Mouse (Mus musculus): Measurements from ENCODE around the gene Ttn. TPM values are rescaled to one million over a fixed set of nuclear protein-coding genes. Genes with fewer than 3 reads are reported as not detected.
"Not testable (repeated sequence)": the region's sequence is repeated elsewhere in the genome, so short reads cannot be mapped to it uniquely, and the experiment has no call there.

Ttn gene
- 0.28 and 1.9 TPM in 2 replicates for polyA plus RNA-seq (2016; fragmentation: Nextera tagmentation; extraction: Ambion mirVana)

DNA sequence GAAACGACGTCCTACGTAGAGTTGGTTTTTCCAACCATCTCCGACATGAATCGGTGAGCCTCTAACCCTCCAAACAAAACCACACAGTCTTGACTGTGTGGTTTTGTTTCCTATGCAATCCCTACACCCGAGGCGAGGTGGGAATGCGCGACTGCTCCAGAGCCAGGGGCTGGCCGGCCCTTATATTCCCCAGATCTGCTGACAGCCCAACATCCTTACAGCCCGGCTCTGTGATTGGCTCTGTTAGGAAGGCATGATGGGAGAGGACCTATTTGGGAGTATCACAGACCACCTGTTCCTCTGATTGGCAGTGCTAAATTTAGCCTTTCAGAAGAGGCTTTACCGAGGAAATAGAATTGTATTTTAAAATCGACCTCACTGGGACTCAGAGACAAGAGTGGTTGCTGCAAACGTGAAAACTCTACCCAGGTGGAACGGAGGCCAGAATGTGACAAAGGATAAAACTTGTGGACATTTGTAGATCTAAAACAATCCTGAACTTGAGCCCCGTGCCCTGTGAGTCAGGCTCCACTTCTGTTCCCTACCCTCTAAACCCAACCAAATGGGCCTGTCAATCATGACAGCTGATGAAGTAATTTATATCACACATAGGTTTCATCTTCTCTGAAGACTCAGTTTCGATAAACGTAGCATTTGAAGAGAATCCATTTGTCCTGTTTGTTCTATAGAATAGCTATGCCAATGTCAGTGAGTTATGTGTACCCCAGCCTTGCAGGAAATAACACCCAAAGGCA lies at the start of gene Ttn:
Gene Ttn, minus strand, starts transcription at position 157 of the 755 bp plus-strand sequence.
- no peaks in the 10 kb centered on the region for H3K36me3 ChIP-seq
- no peak within 1 kb of the TSS for H3K27ac ChIP-seq
- H3K4me1 ChIP-seq = no peaks in the 10 kb centered on the region
- H3K9me3 ChIP-seq (replicated peaks) = no peaks in the 10 kb centered on the region
- no peaks in the 10 kb centered on the region for H3K27me3 ChIP-seq (ENCODE audit: low read depth, poor library complexity, severe bottlenecking)
- H3K4me3 ChIP-seq = no peak within 1 kb of the TSS
- 82% methylated on average over 18 of the region's 18 CpGs for WGBS
- DNase-seq (ENCODE audit: low spot score) = no peak

- WGBS = 90% methylated on average over 2 of the region's 2 CpGs
- DNase-seq (ENCODE audit: low spot score) = no peak
- H3K4me1 ChIP-seq = no peaks in the 10 kb centered on the region
- H3K27ac ChIP-seq = no peak overlapping the region
- H3K9me3 ChIP-seq (replicated peaks) = no peaks in the 10 kb centered on the region
- H3K36me3 ChIP-seq = no peaks in the 10 kb centered on the region
- H3K27me3 ChIP-seq (ENCODE audit: low read depth, poor library complexity, severe bottlenecking) = no peaks in the 10 kb centered on the region
- no peak overlapping the region for H3K4me3 ChIP-seq
Observed at GRCm38 (mm10) chr2:77020649-77021048, 38.3 kb upstream of the Ttn start.

GRCm38 (mm10) chr2:77017735-77018134 lies 35.4 kb upstream of the Ttn start:
- 72% methylated on average over 4 of the region's 4 CpGs for WGBS
- H3K4me1 ChIP-seq = no peaks in the 10 kb centered on the region
- H3K4me3 ChIP-seq = no peak overlapping the region
- no peaks in the 10 kb centered on the region for H3K36me3 ChIP-seq
- no peaks in the 10 kb centered on the region for H3K9me3 ChIP-seq (replicated peaks)
- no peaks in the 10 kb centered on the region for H3K27me3 ChIP-seq (ENCODE audit: low read depth, poor library complexity, severe bottlenecking)
- DNase-seq (ENCODE audit: low spot score) = no peak
- H3K27ac ChIP-seq = no peak overlapping the region

GRCm38 (mm10) chr2:77013449-77013848 lies 31.1 kb upstream of the Ttn start:
- not testable (repeated sequence) for H3K4me1 ChIP-seq; H3K36me3 ChIP-seq; H3K27ac ChIP-seq; DNase-seq (ENCODE audit: low spot score); H3K4me3 ChIP-seq; H3K9me3 ChIP-seq (replicated peaks); H3K27me3 ChIP-seq (ENCODE audit: low read depth, poor library complexity, severe bottlenecking)
- WGBS = 95% methylated on average over 6 of the region's 6 CpGs

GRCm38 (mm10) chr2:77011981-77012380 lies 29.6 kb upstream of the Ttn start:
- WGBS = 70% methylated on average over 5 of the region's 5 CpGs
- H3K27me3 ChIP-seq (ENCODE audit: low read depth, poor library complexity, severe bottlenecking) = no peaks in the 10 kb centered on the region

DNA sequence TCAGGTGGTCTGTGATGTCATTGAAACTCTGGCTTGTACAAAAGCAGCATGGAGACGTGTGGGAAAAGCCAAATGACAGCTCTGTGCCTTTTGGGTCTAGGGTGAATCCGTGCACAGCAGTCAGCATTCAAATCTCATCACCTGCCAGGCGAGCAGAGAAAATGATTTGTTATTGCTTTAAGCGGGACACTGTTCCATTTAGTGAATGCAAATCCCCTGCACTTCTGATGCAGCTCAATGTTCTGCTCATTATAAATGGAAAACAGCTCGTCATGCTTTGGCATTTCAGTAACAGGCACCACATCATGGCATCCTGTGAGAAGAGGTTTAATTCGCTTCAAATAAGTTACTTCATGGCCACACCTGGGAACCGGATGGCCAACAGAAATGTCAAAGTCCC lies 24.7 kb upstream of the Ttn start:
- no peaks in the 10 kb centered on the region for H3K36me3 ChIP-seq
- DNase-seq (ENCODE audit: low spot score) = no peak
- no peaks in the 10 kb centered on the region for H3K9me3 ChIP-seq (replicated peaks)
- no peaks in the 10 kb centered on the region for H3K4me1 ChIP-seq
- no peaks in the 10 kb centered on the region for H3K27me3 ChIP-seq (ENCODE audit: low read depth, poor library complexity, severe bottlenecking)
- no peak overlapping the region for H3K27ac ChIP-seq
- 86% methylated on average over 7 of the region's 7 CpGs for WGBS
- H3K4me3 ChIP-seq = no peak overlapping the region

More at GRCm38 (mm10) chr2:77011981-77012380, 29.6 kb upstream of the Ttn start:
- DNase-seq (ENCODE audit: low spot score) = no peak
- Histone ChIP-seq H3K4me3 (no peak overlapping the region), H3K9me3 (replicated peaks) (no peaks in the 10 kb centered on the region), H3K4me1 (no peaks in the 10 kb centered on the region), H3K36me3 (no peaks in the 10 kb centered on the region), H3K27ac (no peak overlapping the region)

- Histone ChIP-seq H3K4me3 (no peak overlapping the region), H3K4me1 (no peaks in the 10 kb centered on the region), H3K9me3 (replicated peaks) (no peaks in the 10 kb centered on the region), H3K36me3 (no peaks in the 10 kb centered on the region), H3K27ac (no peak overlapping the region), H3K27me3 (ENCODE audit: low read depth, poor library complexity, severe bottlenecking) (no peaks in the 10 kb centered on the region)
- WGBS = 83% methylated on average over 2 of the region's 2 CpGs
- DNase-seq (ENCODE audit: low spot score) = no peak
Observed at GRCm38 (mm10) chr2:77003148-77003547, 20.8 kb upstream of the Ttn start.

- Histone ChIP-seq H3K27ac (no peak overlapping the region), H3K9me3 (replicated peaks) (no peaks in the 10 kb centered on the region), H3K36me3 (no peaks in the 10 kb centered on the region), H3K4me3 (no peak overlapping the region), H3K4me1 (no peaks in the 10 kb centered on the region), H3K27me3 (ENCODE audit: low read depth, poor library complexity, severe bottlenecking) (no peaks in the 10 kb centered on the region)
- 79% methylated on average over 5 of the region's 5 CpGs for WGBS
- no peak for DNase-seq (ENCODE audit: low spot score)
Observed at GRCm38 (mm10) chr2:76998351-76998750, 16.0 kb upstream of the Ttn start.

GRCm38 (mm10) chr2:76992493-76993201 lies 10.3 kb upstream of the Ttn start:
- DNase-seq (ENCODE audit: low spot score) = no peak
- no peak overlapping the region for H3K27ac ChIP-seq
- no peaks in the 10 kb centered on the region for H3K27me3 ChIP-seq (ENCODE audit: low read depth, poor library complexity, severe bottlenecking)
- H3K4me1 ChIP-seq = no peaks in the 10 kb centered on the region
- H3K36me3 ChIP-seq = no peaks in the 10 kb centered on the region
- H3K4me3 ChIP-seq = no peak overlapping the region
- H3K9me3 ChIP-seq (replicated peaks) = no peaks in the 10 kb centered on the region
- WGBS = 64% methylated on average over 5 of the region's 5 CpGs

- Histone ChIP-seq H3K36me3 (no peaks in the 10 kb centered on the region), H3K4me3 (no peak overlapping the region), H3K27me3 (ENCODE audit: low read depth, poor library complexity, severe bottlenecking) (no peaks in the 10 kb centered on the region), H3K9me3 (replicated peaks) (no peaks in the 10 kb centered on the region), H3K4me1 (no peaks in the 10 kb centered on the region), H3K27ac (no peak overlapping the region)
- no peak for DNase-seq (ENCODE audit: low spot score)
- WGBS = 91% methylated on average over 4 of the region's 4 CpGs
Observed at GRCm38 (mm10) chr2:76987317-76987716, 5.0 kb upstream of the Ttn start.

DNA sequence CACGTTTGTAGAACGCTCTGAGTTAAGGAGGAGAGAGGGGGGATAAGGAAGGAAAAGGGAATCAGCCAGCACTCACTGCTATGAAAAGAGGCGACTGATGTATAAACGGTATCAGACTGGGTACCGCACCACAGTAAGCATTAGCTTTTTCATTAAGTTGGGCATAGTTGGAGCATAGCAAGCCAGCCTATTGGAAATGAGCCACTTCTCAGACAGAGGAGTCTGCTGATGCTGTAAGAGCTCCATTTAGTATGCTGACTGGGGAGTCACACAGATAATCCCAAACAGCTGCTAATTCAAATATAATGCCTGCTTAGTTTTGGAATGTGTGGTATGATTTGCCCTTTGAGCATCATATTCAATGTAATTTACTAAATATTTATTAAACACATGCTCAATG lies 2.0 kb upstream of the Ttn start:
- Histone ChIP-seq H3K27ac (no peak overlapping the region), H3K36me3 (no peaks in the 10 kb centered on the region), H3K27me3 (ENCODE audit: low read depth, poor library complexity, severe bottlenecking) (no peaks in the 10 kb centered on the region), H3K4me3 (no peak overlapping the region), H3K9me3 (replicated peaks) (no peaks in the 10 kb centered on the region), H3K4me1 (no peaks in the 10 kb centered on the region)
- DNase-seq (ENCODE audit: low spot score) = no peak
- 92% methylated on average over 5 of the region's 5 CpGs for WGBS

DNA sequence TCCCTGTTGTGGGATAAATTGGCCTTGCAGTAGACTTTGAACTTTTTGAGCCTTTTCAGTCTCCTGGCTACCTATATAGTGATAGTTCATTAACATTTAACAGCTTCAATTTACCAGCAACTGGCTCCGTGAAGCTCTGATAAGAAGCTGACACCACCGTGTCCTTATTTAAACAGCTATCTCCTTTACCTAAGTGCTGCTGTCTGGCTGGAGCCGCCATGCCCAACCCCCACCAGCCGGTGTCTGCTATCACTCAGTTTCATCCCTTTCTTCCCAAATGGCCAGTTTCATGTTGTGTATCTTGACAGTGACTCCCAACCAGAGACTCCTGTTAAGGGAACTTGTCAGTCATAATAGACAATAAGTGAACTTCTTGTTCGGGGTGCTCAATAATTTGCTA lies 1.3 kb upstream of the Ttn start:
- H3K36me3 ChIP-seq = no peaks in the 10 kb centered on the region
- WGBS = 45% methylated on average over 5 of the region's 5 CpGs
- no peaks in the 10 kb centered on the region for H3K4me1 ChIP-seq
- H3K27ac ChIP-seq = no peak overlapping the region
- H3K27me3 ChIP-seq (ENCODE audit: low read depth, poor library complexity, severe bottlenecking) = no peaks in the 10 kb centered on the region
- no peak for DNase-seq (ENCODE audit: low spot score)
- H3K4me3 ChIP-seq = no peak overlapping the region
- H3K9me3 ChIP-seq (replicated peaks) = no peaks in the 10 kb centered on the region

- no peaks in the 10 kb centered on the region for H3K27me3 ChIP-seq (ENCODE audit: low read depth, poor library complexity, severe bottlenecking)
- H3K4me3 ChIP-seq = no peak overlapping the region
- DNase-seq (ENCODE audit: low spot score) = no peak
- no peaks in the 10 kb centered on the region for H3K36me3 ChIP-seq
- H3K27ac ChIP-seq = no peak overlapping the region
- WGBS = 86% methylated on average over 5 of the region's 5 CpGs
- no peaks in the 10 kb centered on the region for H3K9me3 ChIP-seq (replicated peaks)
- no peaks in the 10 kb centered on the region for H3K4me1 ChIP-seq
Observed at GRCm38 (mm10) chr2:76981717-76982116, 630 bp downstream of the Ttn start.

All from limb, embryonic 10.5 days (tissue).